Mouse (Mus musculus) embryonic fibroblast, embryonic 13.5 days (primary cell): ENCODE measurements around the gene Galk2.

Source experiments
- CTCF ChIP-seq: IDR thresholded peaks from 2 replicates; pipeline ENCODE4 v1.5.1; 2011; ENCODE audit warnings: mild to moderate bottlenecking, control low read depth, low read length, moderate library complexity, borderline replicate concordance; ENCODE audit not compliant: insufficient read depth
- POLR2A ChIP-seq: IDR thresholded peaks from 2 replicates; pipeline ENCODE4 v1.6.1; 2011; ENCODE audit warnings: low read depth, mild to moderate bottlenecking, control low read depth, low read length, moderate library complexity

DNA sequence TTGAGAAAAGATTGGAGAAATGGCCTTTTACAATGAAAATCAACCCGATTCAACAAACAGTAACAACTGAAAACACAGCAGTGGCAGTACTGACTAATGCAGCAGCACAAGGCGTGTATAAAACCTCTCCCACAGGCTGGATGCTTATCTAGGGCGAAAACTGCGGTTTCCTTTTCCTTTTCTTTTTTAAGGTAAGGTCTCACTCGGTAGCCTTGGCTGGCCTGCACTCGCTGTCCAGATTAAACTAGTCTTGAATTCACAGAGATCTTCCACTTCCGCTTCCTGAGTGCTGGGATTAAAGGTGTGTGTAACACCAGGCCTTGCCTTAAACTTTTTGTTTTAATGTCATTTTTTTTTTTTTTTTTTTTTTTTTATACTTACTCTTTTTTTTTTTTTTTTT, 20.8 kb upstream of the Galk2 start:
- TF ChIP-seq CTCF (no peak), POLR2A (no peak)
